Mouse (Mus musculus) megakaryocyte progenitor cell, adult 5-6 weeks (primary cell): ENCODE measurements at regions not wholly inside any gene's neighbourhood (a gene's known extent, or its start where the extent isn't known, plus 50 kb on each side); places are given as distances from the start of the nearest gene placed in this dataset.

Experiments used
- ATAC-seq: replicated peaks from 2 replicates; pipeline ENCODE4 v1.8.0; 2016; ENCODE audit warnings: mild to moderate bottlenecking, moderate TSS enrichment, inconsistent platforms; ENCODE audit not compliant: poor library complexity

DNA sequence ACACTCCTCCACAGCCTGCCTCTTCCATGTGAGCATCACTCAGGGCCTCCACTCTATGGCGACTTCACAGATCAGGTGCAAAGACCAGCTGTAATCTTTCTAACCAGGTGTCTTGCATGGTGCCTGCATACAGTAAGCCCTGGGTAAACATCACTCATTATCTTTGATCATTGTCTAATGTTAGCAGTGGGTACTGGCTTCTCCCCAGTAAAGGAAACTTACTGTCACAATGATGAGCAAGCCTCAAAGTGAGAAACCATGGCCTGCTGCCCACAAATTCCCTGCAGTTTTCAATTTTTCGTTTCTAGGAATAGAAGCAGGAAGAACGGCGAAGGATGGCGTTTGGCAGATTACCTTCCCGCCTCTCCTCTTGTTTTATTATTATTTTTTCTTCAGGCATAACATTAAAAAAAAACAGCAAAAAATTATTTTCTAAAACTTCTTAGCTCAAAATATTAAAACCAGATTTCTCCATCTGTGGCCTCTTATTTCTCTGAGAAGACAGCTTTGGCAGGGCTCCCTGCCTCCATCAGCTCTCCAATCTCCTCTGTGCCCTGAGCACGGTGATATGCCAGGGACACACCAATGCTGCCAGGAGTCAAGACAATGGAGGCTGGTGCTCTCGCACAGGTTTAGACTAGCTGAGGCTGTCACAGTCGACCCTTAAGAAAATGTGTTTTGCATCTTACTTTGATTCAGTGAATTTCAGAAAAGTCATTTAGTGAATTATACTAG lies 169.2 kb upstream of the Cxcl12 start:
- no peak for ATAC-seq

- ATAC-seq, result no peak
Observed at GRCm38 (mm10) chr6:116999940-117000339, 168.4 kb upstream of the Cxcl12 start.

GRCm38 (mm10) chr6:117000951-117001725 lies 167.2 kb upstream of the Cxcl12 start:
- no peak for ATAC-seq

- no peak for ATAC-seq
Observed at GRCm38 (mm10) chr6:117012621-117013020, 155.7 kb upstream of the Cxcl12 start.

DNA sequence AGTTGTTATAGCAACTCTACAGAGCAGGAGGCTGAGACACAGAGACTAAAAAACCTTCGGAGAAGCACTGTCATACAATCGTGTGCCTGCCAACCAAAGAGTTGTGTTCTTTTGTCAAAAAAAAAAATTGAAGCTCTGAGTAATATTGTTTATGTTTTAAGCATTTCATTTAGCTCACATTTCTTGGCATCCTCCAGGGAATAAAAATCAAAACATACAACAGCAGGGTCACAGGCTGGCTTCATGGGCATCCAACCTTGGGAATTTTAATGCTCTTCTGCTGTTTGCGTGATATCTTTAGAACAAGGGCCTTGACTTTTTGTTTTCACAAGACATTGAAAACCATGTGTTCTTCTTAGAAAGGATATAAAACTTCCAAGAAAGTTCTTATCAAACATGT lies 152.9 kb upstream of the Cxcl12 start:
- ATAC-seq, result no peak

DNA sequence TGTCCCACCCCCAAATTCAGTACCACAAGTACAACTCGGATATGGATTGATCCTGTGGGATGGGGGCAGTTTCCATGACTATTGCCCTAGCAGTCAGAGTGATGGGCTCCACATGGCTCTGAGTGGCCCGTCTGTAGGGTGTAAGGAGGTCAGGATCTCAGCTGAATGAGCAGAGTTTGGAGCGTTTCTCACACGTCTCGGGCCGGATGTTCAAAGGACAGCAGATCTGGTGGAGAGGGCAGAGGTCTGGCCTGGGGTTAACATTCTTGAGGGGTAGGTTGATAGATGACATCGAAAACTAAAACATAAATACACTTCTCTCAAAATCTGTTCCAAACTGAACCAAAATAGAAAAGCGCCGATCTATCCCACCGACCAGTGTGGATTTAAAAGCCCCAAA lies 146.5 kb upstream of the Cxcl12 start:
- no peak for ATAC-seq

GRCm38 (mm10) chr6:117032042-117032746 lies 136.1 kb upstream of the Cxcl12 start:
- ATAC-seq, result no peak

DNA sequence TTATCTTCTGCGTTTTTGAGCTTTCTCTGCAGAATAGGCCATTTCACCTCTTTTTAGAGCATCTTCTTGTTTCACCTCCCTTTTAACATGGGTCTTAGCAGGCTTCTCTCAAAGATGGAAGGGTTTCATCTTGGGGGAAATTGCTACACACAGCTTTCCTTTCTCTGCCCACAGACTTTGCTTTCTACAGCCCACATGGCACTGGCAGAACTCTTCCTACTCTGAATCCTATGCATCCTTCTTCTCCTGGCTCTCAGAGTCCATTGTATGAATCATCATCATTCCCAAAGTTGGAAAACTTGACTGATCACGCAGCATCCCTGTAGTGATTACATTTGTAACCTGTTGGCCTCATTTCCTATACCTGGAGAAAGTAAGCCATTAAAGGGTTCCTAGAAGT lies 124.6 kb upstream of the Cxcl12 start:
- no peak for ATAC-seq

DNA sequence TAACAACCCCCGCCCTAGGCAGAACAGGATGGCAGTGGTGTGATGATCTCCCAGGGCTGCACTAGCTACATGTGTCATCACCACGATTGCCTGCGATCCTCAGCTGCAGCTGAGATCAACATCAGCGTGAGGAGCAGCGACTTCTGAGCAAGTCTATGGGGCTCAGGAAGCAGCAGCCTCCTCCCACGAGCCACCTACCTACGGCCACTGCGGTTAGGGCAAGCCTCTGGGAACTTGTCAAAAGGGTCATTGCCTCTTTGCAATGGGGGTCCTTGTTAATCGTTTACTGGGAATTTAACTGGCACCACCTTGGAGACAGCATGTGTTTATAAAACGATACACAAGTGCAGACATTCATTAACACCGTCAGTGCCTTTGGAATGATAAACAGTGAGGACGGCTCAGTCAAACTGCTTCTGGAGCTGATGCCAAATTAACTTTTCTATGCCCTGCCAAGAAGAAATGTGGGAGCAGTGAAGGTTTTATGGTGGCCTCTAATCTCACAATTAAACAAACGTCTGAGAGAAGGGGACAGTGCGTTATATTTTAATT lies 118.8 kb upstream of the Cxcl12 start:
- ATAC-seq, result no peak

- no peak for ATAC-seq
Observed at GRCm38 (mm10) chr6:117060688-117061087, 107.6 kb upstream of the Cxcl12 start.

DNA sequence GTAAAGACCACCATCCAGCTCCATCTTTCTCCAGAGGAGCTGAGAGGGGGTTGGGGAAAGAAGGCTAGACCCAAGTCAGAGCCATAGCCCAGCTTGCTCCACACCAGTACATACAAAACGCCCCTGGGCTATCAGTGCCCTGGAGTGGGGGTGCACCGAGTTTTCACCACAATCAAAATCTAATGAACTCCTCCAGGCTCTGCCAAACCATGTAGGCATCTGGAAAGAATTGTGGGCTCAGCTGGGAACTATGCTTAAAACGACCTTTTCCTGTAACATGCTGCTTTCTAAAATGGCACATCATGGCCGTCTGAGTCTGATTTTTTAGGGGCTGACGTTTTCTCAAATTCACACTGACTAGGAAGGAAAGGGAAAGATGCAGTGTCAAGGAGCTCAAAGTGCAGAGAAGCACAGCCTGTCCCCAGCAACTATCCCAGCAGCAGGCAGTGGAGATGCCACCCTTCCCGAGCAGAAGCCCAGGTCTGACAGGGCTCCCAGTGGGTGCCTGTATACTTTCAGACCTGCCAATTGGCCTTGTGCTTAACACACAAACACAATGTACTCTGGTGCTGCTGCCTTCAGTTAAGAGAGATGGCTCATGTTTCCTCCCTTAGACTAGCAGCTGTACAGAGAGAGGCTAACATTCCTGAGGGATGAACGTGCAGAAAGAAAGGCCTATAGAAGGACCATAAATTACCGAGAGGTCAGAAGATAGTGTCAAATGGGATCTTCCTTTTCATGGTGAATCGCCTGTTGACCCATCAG lies 100.6 kb upstream of the Cxcl12 start:
- no peak for ATAC-seq

GRCm38 (mm10) chr6:117071311-117071710 lies 97.0 kb upstream of the Cxcl12 start:
- no peak for ATAC-seq

GRCm38 (mm10) chr6:117071857-117072256 lies 96.5 kb upstream of the Cxcl12 start:
- no peak for ATAC-seq

- no peak for ATAC-seq
Observed at GRCm38 (mm10) chr6:117079500-117079899, 88.8 kb upstream of the Cxcl12 start.

GRCm38 (mm10) chr6:117080973-117081372 lies 87.4 kb upstream of the Cxcl12 start:
- peak; percentile 34; the same call in 1 of the 2 replicates for ATAC-seq

DNA sequence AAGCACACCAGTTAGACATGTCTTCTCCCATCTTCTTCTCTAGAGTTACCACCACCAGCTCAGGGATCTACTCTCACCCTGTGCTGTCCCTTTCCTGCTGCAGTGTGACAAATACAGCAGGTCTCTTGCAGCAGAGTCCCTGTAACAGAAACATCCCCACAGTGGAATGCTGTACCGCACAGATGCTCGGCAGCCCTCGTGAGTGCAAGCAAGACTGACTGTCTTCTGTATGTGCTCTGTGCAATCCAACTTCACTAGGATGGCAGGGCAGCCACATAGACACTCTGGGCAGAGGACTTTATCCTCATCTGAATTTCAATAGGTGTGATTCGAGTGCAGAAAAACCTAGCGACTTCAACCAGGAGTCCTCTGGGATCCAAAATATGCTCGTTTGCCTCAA lies 84.1 kb upstream of the Cxcl12 start:
- ATAC-seq, result no peak

DNA sequence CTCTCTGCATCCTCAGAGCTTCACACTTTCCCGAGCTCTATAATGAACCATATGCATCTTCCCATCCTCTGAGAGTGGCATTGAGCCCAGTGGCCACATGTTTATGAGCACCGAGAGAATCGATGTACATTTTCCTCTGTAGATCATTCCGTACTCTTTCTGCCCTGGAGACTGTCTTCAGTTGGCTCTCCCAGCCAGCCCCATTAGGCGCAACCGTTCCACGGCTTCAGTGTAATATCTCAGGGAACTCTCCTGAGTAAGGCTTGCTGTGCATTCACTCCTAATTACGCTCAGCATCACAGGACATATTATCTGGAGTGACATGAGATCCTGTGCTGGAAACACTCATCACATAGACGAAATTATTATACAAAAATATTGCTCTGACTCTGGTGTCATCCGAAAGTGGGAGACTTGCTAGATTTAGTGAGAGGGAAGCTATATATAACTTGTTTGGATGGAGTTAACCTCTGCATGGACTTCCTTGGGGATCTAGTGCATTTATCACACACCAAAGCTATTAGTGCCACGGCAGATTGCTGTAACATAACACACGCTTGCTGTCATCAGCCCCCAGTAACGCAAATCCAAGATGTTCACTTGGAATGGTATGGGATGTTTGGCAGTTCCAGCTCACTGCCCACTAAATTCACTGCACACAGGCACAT lies 83.4 kb upstream of the Cxcl12 start:
- no peak for ATAC-seq

DNA sequence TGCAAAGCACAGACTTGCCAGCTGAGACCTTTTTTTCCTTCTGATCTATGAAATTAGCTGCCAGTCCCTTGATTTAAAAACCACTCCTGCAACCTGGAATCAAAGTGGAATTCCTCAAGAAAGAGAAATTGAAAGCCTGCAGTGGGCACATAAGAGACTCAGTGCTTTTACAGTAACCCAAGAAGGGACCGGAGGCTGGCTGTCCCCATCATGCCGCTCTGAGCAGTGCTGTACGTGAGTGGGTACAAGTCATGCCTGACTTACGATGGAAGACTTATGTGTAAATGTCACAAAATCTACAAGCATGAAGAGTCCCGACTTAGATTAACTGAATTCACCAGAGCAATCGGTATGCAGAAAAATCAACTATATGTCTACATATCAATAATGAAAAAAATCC lies 73.6 kb upstream of the Cxcl12 start:
- ATAC-seq, result no peak

DNA sequence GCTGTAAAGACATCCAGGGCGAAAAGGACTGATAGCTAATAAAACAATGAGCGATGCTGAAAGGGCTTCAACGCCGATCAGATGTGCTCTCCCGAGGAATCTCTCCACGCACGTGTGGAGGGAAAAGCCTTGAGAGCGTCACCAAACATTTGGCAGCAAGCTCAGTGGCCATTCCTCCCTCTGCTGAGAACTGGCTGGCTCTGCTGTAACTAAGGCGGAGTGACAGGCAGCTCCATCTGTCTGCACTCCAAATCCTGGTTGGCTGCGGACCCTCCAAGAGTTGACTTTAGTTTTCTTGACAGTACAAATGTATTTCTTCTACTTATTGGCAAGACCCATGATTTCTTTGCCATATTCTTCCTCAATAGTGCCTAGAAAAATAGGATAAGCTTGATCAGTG lies 68.5 kb upstream of the Cxcl12 start:
- ATAC-seq, result no peak

GRCm38 (mm10) chr6:117102693-117103092 lies 65.6 kb upstream of the Cxcl12 start:
- ATAC-seq, result no peak
